Mouse (Mus musculus) liver, embryonic 14.5 days (tissue): ENCODE results near the gene Rmi2. TPM values are rescaled to one million over a fixed set of nuclear protein-coding genes. Genes with fewer than 3 reads are reported as not detected.

Experiments
- ATAC-seq: fragments of 200-750 bp; cut with Nextera tagmentation; 2 replicates; pipeline ENCODE4 v1.8.0; 2017; ENCODE audit warnings: moderate number of reproducible peaks, mild to moderate bottlenecking, moderate library complexity; ENCODE audit not compliant: insufficient read depth
- DNase-seq, 3 experiments: peaks; one replicate each; pipeline ENCODE4 v3.0.0-alpha.2; 2012 to 2013; ENCODE audit warnings: low read depth in 3 of 3, low spot score in 3 of 3
- H3K27ac ChIP-seq: fragments of 300-500 bp; sonication (generic); 2 replicates; pipeline ENCODE4 v1.5.1; 2014; ENCODE audit warnings: moderate library complexity, mild to moderate bottlenecking, control low read depth, inconsistent platforms
- H3K27me3 ChIP-seq: fragments of 300-500 bp; sonication (generic); 2 replicates; pipeline ENCODE4 v1.6.1; 2014; ENCODE audit warnings: mild to moderate bottlenecking, low read length, moderate library complexity; ENCODE audit not compliant: control insufficient read depth, insufficient read depth
- H3K36me3 ChIP-seq: fragments of 300-500 bp; sonication (generic); replicated peaks from 2 replicates; pipeline ENCODE4 v1.6.1; 2014; ENCODE audit warnings: low read depth; ENCODE audit not compliant: control insufficient read depth, insufficient read depth
- H3K4me1 ChIP-seq, 2 experiments: fragments of 200-500 bp in 1 of 2; fragments of 300-500 bp in 1 of 2; sonication (generic) in 1 of 2; replicated peaks; 2 replicates each; pipeline ENCODE4 v1.6.1; 2012 to 2014; ENCODE audit warnings: antibody characterized with exemption in 1 of 2, inconsistent platforms in 1 of 2, low read length in 1 of 2; ENCODE audit not compliant: control insufficient read depth in 2 of 2, insufficient read depth in 2 of 2
- H3K4me2 ChIP-seq: fragments of 300-500 bp; sonication (generic); 2 replicates; pipeline ENCODE4 v1.6.1; 2014; ENCODE audit warnings: low read depth, mild to moderate bottlenecking, control low read depth, moderate library complexity
- H3K4me3 ChIP-seq, 2 experiments: fragments of 200-500 bp in 1 of 2; fragments of 300-500 bp in 1 of 2; sonication (generic) in 1 of 2; 2 replicates each; pipeline ENCODE4 v1.5.1; 2012 to 2014; ENCODE audit warnings: low read depth in 2 of 2, low read length in 2 of 2, mild to moderate bottlenecking in 2 of 2, control low read depth in 1 of 2, inconsistent platforms in 1 of 2, moderate library complexity in 1 of 2; ENCODE audit not compliant: insufficient read depth in 1 of 2
- H3K9ac ChIP-seq: fragments of 300-500 bp; sonication (generic); replicated peaks from 2 replicates; pipeline ENCODE4 v1.6.1; 2014; ENCODE audit warnings: mild to moderate bottlenecking, control low read depth, moderate library complexity
- H3K9me3 ChIP-seq: fragments of 300-500 bp; sonication (generic); 2 replicates; pipeline ENCODE4 v1.6.1; 2016; ENCODE audit warnings: low read length, mixed read lengths; ENCODE audit not compliant: control insufficient read depth
- CTCF ChIP-seq: IDR thresholded peaks from 2 replicates; pipeline ENCODE4 v1.5.1; 2016; ENCODE audit warnings: antibody characterized with exemption, low read depth, control low read depth
- EP300 ChIP-seq: IDR thresholded peaks from 2 replicates; pipeline ENCODE4 v1.6.1; 2016; ENCODE audit warnings: antibody characterized with exemption, low read depth
- WGBS: fragments of 180-500 bp; shearing (Covaris S2); extraction: QIAGEN DNeasy Blood & Tissue Kit; methylation state at CpG from one replicate; pipeline ENCODE4 v1.1.7; 2014; ENCODE audit not compliant: insufficient replicate concordance; 5-methylcytosine and 5-hydroxymethylcytosine counted together
- polyA plus RNA-seq, 2 experiments: library from polyadenylated mRNA; depleted of rRNA in 1 of 2; stranded (reverse) in 1 of 2; unstranded in 1 of 2; fragments of >200 nt; fragmentation: Nextera tagmentation in 1 of 2; extraction: Ambion mirVana in 1 of 2; gene quantifications; 2 replicates each; pipeline versions ENCODE4 v1.2.1 to v1.2.3; 2012 to 2014

The Rmi2 gene
- polyA plus RNA-seq, 2 experiments = 1.3 to 2.9 TPM

DNA sequence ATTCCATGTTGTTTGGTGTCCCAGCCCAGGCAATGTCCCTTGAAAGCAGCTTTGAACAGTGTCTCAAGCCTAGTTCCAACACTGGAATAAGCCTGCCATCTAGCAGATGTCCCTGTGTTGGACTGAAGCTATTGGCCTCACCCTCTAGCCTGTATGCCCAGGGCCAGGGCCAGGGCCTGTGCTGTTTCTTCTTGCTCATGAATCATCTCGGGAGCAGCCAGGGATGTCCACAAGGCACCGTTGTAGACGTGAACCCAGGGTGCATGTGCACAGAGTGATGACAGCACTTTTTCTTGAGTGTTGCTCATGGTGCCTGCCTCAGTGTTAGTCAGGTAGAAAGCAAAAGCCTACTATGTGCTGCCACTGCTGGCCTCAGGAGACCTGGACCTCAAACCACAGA lies 2.4 kb downstream of the Rmi2 start:
- ATAC-seq (no peak), DNase-seq (no peak)
- no peak overlapping the region for H3K4me2 ChIP-seq
- no peaks in the 10 kb centered on the region for H3K9me3 ChIP-seq
- H3K27ac ChIP-seq = no peak overlapping the region
- H3K9ac ChIP-seq = no peak overlapping the region
- TF ChIP-seq EP300 = no peak
- TF ChIP-seq CTCF = no peak
- H3K27me3 ChIP-seq = no peaks in the 10 kb centered on the region
- 69% methylated on average over 3 of the region's 3 CpGs for WGBS
- H3K4me1 ChIP-seq = peaks cover 6 to 18% of the 10 kb centered on the region in 2 experiments
- no peak overlapping the region for H3K4me3 ChIP-seq
- H3K36me3 ChIP-seq = no peaks in the 10 kb centered on the region

DNA sequence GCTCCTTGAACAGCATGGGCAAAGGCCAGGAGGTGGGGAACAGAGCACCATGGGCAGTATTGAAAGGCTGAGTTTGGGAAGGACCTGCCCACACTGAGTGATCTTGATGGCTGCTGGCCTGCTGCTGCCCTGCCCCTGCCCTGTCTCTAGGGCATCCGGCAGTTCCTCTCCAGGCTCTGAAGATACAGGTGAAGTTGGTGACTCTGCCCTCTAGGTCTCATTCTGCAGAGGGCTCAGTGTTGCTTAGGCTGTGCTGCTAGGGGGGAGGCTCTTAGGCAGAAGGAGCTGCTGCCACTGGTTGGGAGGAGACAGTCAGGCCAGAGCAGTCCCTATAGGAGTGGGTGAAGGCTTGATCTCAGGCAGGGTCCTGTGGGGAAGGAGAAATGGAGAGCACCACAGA lies 3.0 kb downstream of the Rmi2 start:
- TF ChIP-seq EP300 (no peak), CTCF (no peak)
- 74% methylated on average over 1 of the region's 1 CpGs for WGBS
- Histone ChIP-seq H3K9me3 (no peaks in the 10 kb centered on the region), H3K27me3 (no peaks in the 10 kb centered on the region), H3K4me3 (no peak overlapping the region), H3K27ac (no peak overlapping the region), H3K4me2 (no peak overlapping the region), H3K36me3 (no peaks in the 10 kb centered on the region), H3K9ac (no peak overlapping the region), H3K4me1 (peaks cover 6 to 18% of the 10 kb centered on the region in 2 experiments)
- DNase-seq = no peak
- no peak for ATAC-seq

DNA sequence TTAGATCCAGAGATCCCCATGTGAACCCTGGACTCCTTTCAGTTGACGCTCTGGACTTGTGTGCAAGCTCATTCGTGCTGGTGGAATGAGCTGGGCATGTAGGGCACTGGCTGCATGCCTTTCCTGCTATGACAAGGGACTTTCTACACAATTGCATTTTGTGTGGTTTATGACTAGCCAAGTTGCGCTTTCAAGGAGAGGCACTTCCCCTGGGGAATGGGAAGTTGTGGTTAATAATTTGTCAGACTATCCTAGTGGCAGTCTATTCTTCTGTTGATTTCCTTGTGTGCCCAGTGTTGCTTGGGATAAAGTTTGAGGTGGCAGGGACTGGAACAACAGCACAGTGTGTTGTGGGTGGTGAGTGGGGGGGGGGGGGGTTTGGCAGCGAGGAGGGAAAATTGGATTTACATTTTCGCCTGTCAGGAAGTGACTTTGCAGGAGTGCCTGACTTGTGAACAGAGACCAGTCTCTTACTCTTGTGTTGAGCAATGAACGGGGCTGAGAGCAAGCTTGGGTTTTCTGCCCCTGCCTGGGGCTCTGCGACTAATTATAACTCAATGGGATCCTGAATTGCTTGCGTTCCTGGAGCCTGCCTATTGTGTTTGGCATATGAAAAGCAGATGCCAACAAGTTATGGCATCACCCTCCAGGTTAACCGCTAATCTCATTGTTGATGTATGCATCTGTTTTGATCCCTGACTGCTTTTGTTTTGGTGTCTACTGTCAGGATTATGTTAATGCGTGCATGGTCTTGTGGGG lies 3.8 kb downstream of the Rmi2 start:
- peak overlapping the region; percentile 19; the same call in 1 of the 2 replicates for H3K4me2 ChIP-seq
- WGBS = 32% methylated on average over 10 of the region's 10 CpGs
- H3K27ac ChIP-seq = no peak overlapping the region
- H3K4me1 ChIP-seq = peaks cover 6 to 22% of the 10 kb centered on the region in 2 experiments
- DNase-seq (peak in 1 of 3 experiments; percentile 19), ATAC-seq (no peak)
- H3K4me3 ChIP-seq = no peak overlapping the region
- no peaks in the 10 kb centered on the region for H3K36me3 ChIP-seq
- no peak overlapping the region for H3K9ac ChIP-seq
- no peaks in the 10 kb centered on the region for H3K9me3 ChIP-seq
- TF ChIP-seq EP300 = no peak
- no peak for TF ChIP-seq CTCF
- no peaks in the 10 kb centered on the region for H3K27me3 ChIP-seq

DNA sequence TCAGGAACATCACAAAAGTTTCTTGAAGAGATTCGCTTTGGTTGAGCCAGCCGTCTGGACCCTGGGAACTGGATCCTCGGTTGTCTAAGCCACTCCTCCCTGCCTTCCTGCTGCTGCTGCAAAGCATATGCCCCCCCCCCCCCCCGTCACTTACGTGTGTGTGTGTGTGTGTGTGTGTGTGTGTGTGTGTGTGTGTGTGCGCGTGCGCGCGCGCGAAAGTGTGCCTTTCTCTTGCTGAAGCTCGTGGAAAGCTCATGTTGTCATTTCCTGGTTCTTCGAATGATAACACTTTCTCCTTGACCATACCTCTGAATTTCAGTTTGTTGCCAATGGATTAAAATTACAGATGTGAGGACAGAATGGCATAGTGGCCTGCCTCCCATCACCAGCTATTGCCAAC lies 5.2 kb downstream of the Rmi2 start:
- WGBS = 85% methylated on average over 12 of the region's 14 CpGs
- TF ChIP-seq EP300 (no peak), CTCF (no peak)
- ATAC-seq (no peak), DNase-seq (no peak)
- Histone ChIP-seq H3K36me3 (no peaks in the 10 kb centered on the region), H3K27me3 (no peaks in the 10 kb centered on the region), H3K4me3 (no peak overlapping the region), H3K9ac (no peak overlapping the region), H3K4me1 (peaks cover 3 to 26% of the 10 kb centered on the region in 2 experiments), H3K27ac (no peak overlapping the region), H3K4me2 (no peak overlapping the region), H3K9me3 (no peaks in the 10 kb centered on the region)

DNA sequence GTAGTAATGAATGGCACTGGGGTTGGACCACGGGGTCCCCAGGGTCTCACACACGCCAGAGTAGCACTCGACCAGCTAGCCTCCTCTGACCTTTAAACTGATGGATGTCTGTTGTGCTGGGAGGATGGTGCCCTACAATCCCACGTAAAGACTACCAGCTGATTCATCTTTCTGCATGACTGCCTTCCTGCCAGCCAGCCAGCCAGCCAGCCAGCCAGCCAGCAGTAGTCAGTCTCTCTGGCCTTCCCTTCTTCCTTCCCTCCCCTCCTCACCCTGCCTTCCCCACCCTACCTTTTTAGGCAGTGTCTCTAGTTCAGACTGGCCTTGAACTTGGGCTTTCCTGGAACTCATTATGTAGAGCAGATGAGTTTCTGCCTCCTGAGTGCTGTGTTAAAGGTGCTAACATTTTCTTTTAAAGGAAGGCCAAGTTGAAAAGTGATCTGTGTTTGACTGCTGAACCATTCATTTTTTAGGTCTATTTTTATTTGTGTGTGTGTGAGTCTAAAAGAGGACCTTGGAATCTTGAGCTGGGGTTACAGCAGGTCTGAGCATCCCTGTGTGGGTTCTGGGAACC lies 7.5 kb downstream of the Rmi2 start:
- TF ChIP-seq EP300 (no peak), CTCF (no peak)
- Histone ChIP-seq H3K27ac (no peak overlapping the region), H3K9ac (no peak overlapping the region), H3K4me3 (no peak overlapping the region), H3K9me3 (no peaks in the 10 kb centered on the region), H3K4me1 (peaks cover 0 to 20% of the 10 kb centered on the region in 2 experiments; a peak in 3 of 4 replicates), H3K4me2 (no peak overlapping the region), H3K36me3 (no peaks in the 10 kb centered on the region), H3K27me3 (no peaks in the 10 kb centered on the region)
- no peak for DNase-seq
- ATAC-seq = no peak
- WGBS = 63% methylated on average over 4 of the region's 4 CpGs
